Mouse (Mus musculus): ENCODE data around the gene Gng4.

GRCm38 (mm10) chr13:13795166-13795832 is 11.4 kb downstream of the Gng4 start:
- TF ChIP-seq CTCF (IDR thresholded peaks at IDR 0.05; ENCODE audit: low read depth) (no peak), EP300 (IDR thresholded peaks at IDR 0.05; ENCODE audit: low read depth) (no peak)

All from liver, postnatal 0 days (tissue).